Mouse (Mus musculus) heart, postnatal 10 days (tissue): ENCODE results near the gene Kalrn. TPM values are rescaled to one million over a fixed set of nuclear protein-coding genes. Genes with fewer than 3 reads are reported as not detected.

Experiments used
- DNase-seq, 2 experiments: peaks; one replicate each; pipeline ENCODE4 v3.0.0; 2021
- intact Hi-C: fragments of 180-260 bp; cut with DNase I; formaldehyde crosslinking; loops from one replicate; pipeline ENCODE4 v1.15.1; 2025
- total RNA-seq, 2 experiments: library from RNA; stranded (reverse); gene quantifications; 2 replicates each; pipeline ENCODE4 v1.2.3; 2021

The Kalrn gene
- total RNA-seq, 2 experiments from 2014 or later, result 30.7 to 35.7 TPM

DNA sequence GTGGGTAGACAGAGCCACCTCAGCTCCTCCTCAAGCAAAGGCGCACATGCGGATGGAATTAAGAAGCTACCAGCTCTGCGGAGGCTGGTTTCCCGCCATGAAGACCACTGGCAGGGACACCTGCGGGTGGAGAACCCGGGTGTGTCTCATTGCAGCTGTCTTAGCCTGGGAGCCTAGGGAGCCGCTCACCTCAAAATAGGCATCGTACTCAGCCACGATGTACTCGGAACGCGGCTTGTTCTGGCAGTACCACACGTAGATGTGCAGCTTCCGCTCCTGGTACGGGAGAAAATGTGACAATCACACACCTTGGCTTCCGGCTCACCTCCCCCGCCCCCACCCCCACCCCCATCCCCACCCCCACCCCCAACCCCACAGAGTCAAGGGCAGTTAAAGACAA lies 539.1 kb downstream of the Kalrn start:
- DNase-seq, result no peak
- intact Hi-C loops, result loop anchor here (5.0 kb wide), 1 partner anchor 48 kb away; no protein-coding TSS in a partner anchor

- DNase-seq, result no peak
- intact Hi-C loops, result loop anchor here (5.0 kb wide), 1 partner anchor 50 kb away; no protein-coding TSS in a partner anchor
These were observed 541.2 kb downstream of the Kalrn start for GRCm38 (mm10) chr16:34032011-34032645.

DNA sequence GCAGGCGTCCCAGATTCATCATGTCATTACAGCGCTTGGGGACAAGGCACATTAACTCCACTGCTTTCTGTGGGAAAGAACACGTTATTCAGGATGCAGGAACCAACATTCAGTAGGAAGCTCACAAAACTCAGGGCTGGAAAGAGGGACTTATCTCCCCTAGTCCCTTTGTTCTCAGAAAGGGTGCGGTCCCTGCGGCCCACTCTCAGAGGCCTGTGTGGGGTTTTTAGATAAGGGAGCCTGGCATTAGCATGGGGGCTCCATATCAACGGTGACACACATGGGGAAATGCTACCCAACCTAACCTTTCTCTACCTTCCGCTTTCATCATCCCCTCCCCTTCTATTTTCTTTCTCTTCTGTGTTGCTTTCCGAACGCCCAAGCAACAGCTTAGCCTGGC lies 541.8 kb downstream of the Kalrn start:
- DNase-seq, result no peak
- intact Hi-C loops, result loop anchor here (5.0 kb wide), 1 partner anchor 51 kb away; no protein-coding TSS in a partner anchor

GRCm38 (mm10) chr16:34030379-34030778 lies 543.0 kb downstream of the Kalrn start:
- DNase-seq, result no peak
- intact Hi-C loops, result loop anchor here (5.0 kb wide), 1 partner anchor 52 kb away; no protein-coding TSS in a partner anchor

DNA sequence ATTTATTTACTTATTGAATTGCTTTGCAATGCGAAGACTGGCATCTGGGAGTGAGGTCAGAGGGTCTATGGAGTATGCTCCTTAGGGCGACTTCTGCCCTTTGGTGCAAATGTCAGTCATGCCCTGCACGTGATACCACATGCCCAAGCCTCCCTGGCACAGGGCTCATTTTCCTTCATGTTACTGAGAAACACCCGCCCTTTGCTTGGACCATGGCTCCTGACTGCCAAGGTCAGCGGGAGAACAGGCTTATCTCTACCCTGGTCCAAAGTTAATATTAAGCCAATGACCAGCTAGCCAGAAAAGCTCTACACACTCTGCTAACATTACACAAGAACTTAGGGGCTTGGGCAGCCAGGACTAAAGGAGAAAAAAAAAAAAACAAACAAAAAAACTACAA lies 543.5 kb downstream of the Kalrn start:
- intact Hi-C loops, result loop anchor here (5.0 kb wide), 1 partner anchor 53 kb away; no protein-coding TSS in a partner anchor
- DNase-seq, result peak; percentile 54 to 62

DNA sequence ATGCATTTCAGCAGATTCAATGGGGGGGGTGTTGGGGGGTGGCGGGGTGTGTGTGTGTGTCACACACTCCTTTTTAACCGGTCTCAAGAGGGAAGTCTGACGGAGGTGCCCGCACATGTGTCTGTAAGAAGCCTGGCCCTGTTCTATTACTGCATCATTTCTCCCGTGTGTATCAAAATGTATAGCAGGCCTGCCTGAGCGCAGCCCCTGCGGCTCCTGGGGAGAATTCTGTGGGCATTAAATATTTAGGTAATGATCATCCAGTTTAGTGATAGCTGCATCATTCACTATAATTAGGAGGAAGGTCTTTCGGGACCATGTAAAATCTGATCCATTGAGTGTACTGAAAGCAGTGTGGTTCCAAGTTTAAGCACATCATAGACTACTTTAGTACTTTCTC lies 556.1 kb downstream of the Kalrn start:
- no peak for DNase-seq
- intact Hi-C loops, result no loop called here

- intact Hi-C loops, result no loop called here
These were observed 561.1 kb downstream of the Kalrn start for GRCm38 (mm10) chr16:34011991-34012845.

DNA sequence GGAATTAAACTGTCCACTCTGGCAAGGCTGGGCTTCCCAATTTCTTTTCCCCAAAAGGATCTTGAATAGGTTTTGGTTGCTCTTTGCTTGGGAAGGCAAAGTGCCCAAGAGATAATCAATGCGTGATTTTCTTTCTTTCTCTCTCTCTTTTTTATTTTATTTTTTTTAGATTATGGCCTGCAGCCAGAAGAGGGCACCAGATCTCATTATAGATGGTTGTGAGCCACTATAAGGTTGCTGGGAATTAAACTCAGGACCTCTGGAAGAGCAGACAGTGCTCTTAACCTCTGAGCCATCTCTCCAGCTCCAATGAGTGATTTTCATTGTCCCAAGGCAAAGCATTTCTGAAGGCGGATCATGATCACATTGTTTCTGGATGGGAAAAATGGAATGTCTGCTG lies 563.8 kb downstream of the Kalrn start:
- intact Hi-C loops, result no loop called here
- no peak for DNase-seq

More at GRCm38 (mm10) chr16:34011991-34012845, 561.1 kb downstream of the Kalrn start:
- no peak for DNase-seq

DNA sequence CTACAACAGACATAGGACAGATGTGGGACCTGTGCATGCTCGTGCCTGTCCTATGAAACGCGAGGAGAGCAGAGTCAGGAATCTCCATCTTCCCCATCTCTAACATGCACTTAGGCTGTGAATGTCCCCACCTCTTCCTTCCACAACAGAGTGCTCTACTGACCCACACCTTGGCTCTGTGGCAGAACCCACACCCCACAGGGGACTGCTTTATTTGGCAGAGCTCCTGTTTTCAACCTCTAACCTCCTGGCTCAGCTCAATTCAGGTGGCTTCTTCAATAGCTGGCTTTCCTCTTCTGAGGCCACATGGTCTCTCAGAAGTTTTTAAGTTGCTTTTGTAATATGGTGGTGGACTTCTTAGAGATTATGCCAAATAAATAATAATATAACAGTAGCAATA lies 567.3 kb downstream of the Kalrn start:
- intact Hi-C loops, result no loop called here

GRCm38 (mm10) chr16:34004128-34004578 lies 569.2 kb downstream of the Kalrn start:
- peak; percentile 53 to 65 for DNase-seq
- intact Hi-C loops, result loop anchor here (5.0 kb wide), 1 partner anchor 88 kb away; no protein-coding TSS in a partner anchor

More for the DNA sequence above, 567.3 kb downstream of the Kalrn start:
- no peak for DNase-seq

DNA sequence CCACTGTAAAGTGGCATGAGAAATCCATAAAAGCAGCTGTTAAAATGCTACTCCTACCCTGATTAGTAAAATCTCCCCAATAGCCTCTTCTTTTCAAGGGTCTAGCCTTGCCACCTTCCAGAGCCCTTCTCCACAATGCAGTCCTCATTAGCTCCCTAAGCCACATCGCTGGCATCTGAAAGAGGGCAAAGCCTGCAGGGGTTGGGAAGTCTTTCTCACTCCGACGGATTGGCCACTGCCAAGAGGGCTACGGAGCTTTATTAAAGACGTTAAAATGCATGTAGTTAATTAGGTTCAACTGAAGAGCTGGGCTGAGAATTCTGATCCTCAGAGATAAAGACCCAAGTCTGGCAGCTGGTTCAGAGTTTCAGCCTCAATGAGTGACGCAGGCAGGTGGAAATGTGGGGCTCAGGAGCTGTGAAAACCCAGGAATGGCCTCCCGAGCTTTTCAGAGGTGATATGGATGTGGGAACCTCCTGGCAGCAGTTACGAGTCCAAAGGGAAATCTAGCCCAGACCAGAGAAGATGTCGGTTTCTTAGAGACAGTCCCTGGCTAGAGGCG lies 569.7 kb downstream of the Kalrn start:
- DNase-seq, result no peak
- intact Hi-C loops, result loop anchor here (5.0 kb wide), 1 partner anchor 89 kb away; no protein-coding TSS in a partner anchor

DNA sequence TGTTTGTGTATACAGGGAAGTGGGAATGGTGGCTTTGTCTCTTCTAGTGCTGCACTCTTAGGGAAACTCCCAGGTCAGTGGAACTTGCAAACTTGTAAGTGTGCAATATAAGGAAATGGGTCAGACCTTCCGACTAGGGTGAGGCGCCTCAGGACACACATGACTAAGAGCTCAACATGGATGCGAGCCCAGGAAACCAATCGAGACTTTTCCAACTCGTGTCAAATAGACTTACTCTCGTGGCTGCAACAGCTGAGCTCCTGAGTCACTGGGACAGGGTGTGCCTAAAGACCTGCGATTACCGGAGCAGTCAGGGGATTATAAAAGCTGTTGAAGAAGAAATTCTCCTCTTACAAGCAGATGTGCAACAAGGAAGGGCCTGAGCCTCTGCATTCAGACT lies 572.6 kb downstream of the Kalrn start:
- DNase-seq, result peak; percentile 39 to 40
- intact Hi-C loops, result loop anchor here (5.0 kb wide), 1 partner anchor 92 kb away; no protein-coding TSS in a partner anchor

DNA sequence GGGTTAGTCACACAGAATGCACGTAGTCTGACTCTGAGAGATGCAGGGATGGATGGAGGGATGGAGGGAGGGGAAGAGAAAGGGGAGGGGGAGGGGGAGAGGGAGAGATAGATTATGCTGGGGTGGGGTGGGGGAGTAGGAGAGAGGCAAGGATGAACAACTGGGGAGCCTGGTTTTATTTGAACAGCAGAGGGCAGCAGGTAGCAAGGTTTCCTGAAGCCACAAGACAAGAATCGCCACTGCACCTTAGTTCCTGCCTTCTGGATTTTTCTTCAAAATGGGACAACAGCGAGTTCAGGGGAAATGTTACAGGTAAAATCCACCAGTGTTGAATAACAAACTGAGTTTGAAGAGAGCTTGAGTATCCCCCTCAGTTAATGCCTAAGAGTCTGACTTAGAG lies 573.9 kb downstream of the Kalrn start:
- intact Hi-C loops, result loop anchor here (1.0 kb wide), 1 partner anchor 115 kb away; no protein-coding TSS in a partner anchor
- DNase-seq, result peak; percentile 59 to 76

DNA sequence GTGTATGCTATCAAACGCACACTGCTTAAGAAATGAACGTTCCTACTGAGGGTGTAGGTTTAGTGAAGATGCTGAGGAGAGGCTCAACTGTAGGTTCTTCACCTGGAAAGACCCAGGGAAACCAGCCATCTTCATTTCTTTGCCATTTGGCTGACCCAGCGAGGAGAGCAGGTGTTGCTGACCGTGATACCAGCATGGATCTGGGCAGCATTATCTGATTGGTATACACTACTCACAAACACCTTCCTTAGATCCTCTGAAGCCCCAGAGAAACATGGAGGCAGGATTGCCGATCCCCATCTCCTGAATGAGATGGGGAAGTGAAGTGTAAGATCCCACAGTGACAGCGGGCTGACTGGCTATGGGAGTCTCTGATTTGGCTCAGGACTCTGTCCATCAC lies 575.3 kb downstream of the Kalrn start:
- intact Hi-C loops, result no loop called here
- DNase-seq, result no peak

DNA sequence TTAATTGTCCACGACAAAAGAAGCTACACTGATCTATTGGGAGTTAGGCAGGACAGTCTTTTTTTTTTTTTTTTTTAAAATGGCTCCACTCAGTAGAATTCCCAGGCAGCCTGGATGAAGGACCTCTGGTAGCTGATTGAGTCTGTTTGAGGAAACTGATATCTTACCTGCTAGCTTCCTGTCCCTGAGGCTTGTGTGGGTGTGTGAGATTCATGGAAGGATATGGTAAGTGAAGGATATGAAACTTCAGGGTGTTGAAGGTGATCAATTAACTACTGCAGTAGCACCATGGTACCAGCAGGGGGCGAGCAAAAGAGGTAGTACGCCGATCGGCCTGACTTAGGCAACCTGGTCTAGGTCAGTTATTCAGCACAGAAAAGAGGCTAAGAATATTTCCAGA lies 577.3 kb downstream of the Kalrn start:
- intact Hi-C loops, result no loop called here
- peak; percentile 59 to 73 for DNase-seq

DNA sequence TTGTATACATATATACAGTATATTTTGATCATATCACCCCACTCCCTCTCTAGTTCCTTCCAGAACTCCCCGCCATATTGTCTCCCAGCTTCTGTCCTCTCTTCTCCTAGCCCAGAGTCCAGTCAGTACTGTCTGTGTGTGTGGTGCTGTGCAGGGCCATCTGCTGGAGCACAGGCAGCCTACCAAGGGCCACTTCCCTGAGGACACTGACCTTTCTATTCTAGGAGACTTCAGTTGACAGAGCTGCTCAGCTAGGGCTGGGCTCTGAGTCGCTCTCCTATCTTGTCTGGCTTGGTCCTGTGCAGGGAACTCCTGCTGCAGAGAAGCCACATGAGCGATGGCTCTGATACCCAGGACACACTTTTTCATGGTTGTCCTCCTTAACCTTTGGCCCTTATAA lies 577.8 kb downstream of the Kalrn start:
- intact Hi-C loops, result no loop called here
- peak in 1 of 2 experiments; percentile 36 for DNase-seq

- no peak for DNase-seq
- intact Hi-C loops, result no loop called here
These were observed 579.0 kb downstream of the Kalrn start for GRCm38 (mm10) chr16:33994321-33994720.

DNA sequence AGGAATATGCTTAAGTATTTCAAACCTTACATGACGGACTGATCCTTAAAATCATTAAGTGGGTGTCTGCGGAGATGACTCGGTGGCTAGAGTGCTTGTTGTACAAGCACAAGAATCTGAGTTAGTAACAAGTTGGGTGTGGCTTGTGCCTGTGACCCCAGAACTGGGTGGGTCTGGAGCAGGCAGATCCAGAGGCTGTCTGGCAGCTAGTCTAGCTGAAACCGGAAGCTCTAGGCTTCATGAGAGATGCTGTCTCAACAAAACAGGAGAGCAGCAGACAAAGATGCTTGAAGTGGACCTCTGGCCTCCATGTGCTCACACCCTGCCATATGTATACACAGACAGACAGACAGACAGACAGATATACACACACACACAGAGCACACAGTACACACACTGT lies 582.6 kb downstream of the Kalrn start:
- intact Hi-C loops, result no loop called here
- no peak for DNase-seq

DNA sequence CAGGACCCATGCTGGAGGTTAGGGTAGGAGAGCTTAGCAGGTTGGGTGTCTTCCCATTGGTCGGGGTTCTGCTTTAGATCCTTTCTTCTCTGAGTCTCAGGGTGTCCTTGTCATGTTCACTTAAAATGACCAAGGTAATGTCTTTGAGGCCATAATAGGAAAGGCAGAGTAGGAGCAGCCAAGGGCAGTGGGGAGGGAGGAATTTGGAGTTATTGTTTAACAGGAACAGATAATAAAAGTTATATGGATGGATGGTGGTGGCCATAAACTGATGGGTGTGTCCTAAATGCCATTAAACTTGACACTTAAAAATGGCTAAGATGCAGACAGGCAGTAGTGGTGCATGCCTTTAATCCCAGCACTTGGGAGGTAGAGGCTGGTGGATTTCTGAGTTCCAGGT lies 584.2 kb downstream of the Kalrn start:
- intact Hi-C loops, result loop anchor here (2.0 kb wide), 1 partner anchor 38 kb away; no protein-coding TSS in a partner anchor
- DNase-seq, result no peak

DNA sequence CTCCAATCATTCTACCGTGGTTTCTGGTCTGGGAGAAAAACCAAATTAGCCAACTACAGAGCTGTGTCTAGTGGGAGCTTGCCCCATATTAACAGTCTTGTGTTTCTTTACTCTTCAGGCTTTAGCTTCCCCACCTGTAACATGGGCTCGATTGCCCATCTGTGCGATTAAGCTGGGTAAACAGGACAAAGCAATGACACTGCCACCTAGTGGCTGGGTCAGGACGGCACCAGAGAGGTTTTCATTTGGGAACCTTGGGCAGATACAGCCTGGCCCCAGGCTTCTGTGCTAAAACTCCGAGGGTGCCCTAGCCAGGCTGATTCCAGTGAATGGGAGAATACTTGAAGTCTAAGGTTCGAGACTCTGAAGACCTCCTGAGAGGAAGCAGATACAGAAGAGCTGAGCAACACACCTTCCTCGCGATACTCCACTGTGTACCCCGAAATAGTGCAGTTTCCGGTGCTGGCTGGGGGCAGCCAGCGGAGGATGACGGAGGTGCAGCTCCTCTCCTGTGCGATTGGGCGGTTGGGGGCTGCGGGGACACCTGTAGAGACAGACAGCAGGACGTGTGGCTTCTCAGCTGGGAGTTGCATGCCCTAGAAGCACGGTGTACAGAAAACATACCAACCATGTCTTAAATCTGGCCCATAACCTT lies 584.8 kb downstream of the Kalrn start:
- peak; percentile 59 to 73 for DNase-seq
- intact Hi-C loops, result loop anchor here (1.0 to 2.0 kb wide), 2 partner anchors 38 to 167 kb away; no protein-coding TSS in a partner anchor
